Mouse (Mus musculus) WW6 (cell line): ENCODE measurements around the gene Rnasek.

Source experiments
- DNase-seq: peaks from one replicate; pipeline ENCODE4 v3.0.0-alpha.2; 2013; ENCODE audit warnings: low read depth, low spot score

Gene Rnasek

GRCm38 (mm10) chr11:70218039-70218438 is 21.6 kb downstream of the Rnasek start:
- DNase-seq = no peak

GRCm38 (mm10) chr11:70216103-70216502 is 23.5 kb downstream of the Rnasek start:
- DNase-seq = no peak

GRCm38 (mm10) chr11:70215301-70215700 is 24.3 kb downstream of the Rnasek start:
- DNase-seq = no peak

GRCm38 (mm10) chr11:70214856-70215209 is 24.8 kb downstream of the Rnasek start:
- no peak for DNase-seq

- no peak for DNase-seq
Observed at GRCm38 (mm10) chr11:70214191-70214855, 25.3 kb downstream of the Rnasek start.

GRCm38 (mm10) chr11:70213736-70214135 is 25.9 kb downstream of the Rnasek start:
- no peak for DNase-seq

GRCm38 (mm10) chr11:70212896-70213295 is 26.7 kb downstream of the Rnasek start:
- DNase-seq = no peak

GRCm38 (mm10) chr11:70212423-70212822 is 27.2 kb downstream of the Rnasek start, which contains the start of gene Slc16a11:
Gene Slc16a11 (plus strand): TSS chr11:70212752.
- no peak for DNase-seq

GRCm38 (mm10) chr11:70211972-70212371 is 27.7 kb downstream of the Rnasek start:
- DNase-seq = no peak

- DNase-seq = no peak
Observed at GRCm38 (mm10) chr11:70210681-70211080, 29.0 kb downstream of the Rnasek start.

- DNase-seq = no peak
Observed at GRCm38 (mm10) chr11:70208778-70209388, 30.8 kb downstream of the Rnasek start.

- DNase-seq = no peak
Observed at GRCm38 (mm10) chr11:70207283-70207682, 32.4 kb downstream of the Rnasek start.

GRCm38 (mm10) chr11:70206801-70207200 is 32.8 kb downstream of the Rnasek start:
- DNase-seq = no peak

- no peak for DNase-seq
Observed at GRCm38 (mm10) chr11:70201691-70202090, 38.0 kb downstream of the Rnasek start.

GRCm38 (mm10) chr11:70200036-70200608 is 39.5 kb downstream of the Rnasek start:
- DNase-seq = no peak

- no peak for DNase-seq
Observed at GRCm38 (mm10) chr11:70199107-70199506, 40.5 kb downstream of the Rnasek start.

- DNase-seq = no peak
Observed at GRCm38 (mm10) chr11:70198332-70198731, 41.3 kb downstream of the Rnasek start.

GRCm38 (mm10) chr11:70193354-70194285 is 46.0 kb downstream of the Rnasek start:
- DNase-seq = no peak

GRCm38 (mm10) chr11:70192157-70192556 is 47.5 kb downstream of the Rnasek start:
- no peak for DNase-seq

- DNase-seq = no peak
Observed at GRCm38 (mm10) chr11:70191188-70191587, 48.5 kb downstream of the Rnasek start.

GRCm38 (mm10) chr11:70189319-70190134 is 50.1 kb downstream of the Rnasek start:
- no peak for DNase-seq
